Mouse (Mus musculus) Patski (cell line): ENCODE data around the gene Pnmt. TPM values are rescaled to one million over a fixed set of nuclear protein-coding genes. Genes with fewer than 3 reads are reported as not detected.

ENCODE experiments used
- ATAC-seq: fragments of 100-300 bp; one replicate; pipeline ENCODE4 v1.8.0; 2021
- CTCF ChIA-PET: fragments of 350-600 bp; sonication (Branson Sonifier 250); formaldehyde crosslinking; loops from one replicate; lab custom pipeline; 2022; ENCODE audit warnings: inconsistent platforms; lab: Charles Lee
- POLR2A ChIA-PET: fragments of 350-600 bp; sonication (Branson Sonifier 250); formaldehyde crosslinking; loops from one replicate; lab custom pipeline; 2022; ENCODE audit warnings: antibody characterized with exemption, inconsistent platforms; lab: Charles Lee
- DNase-seq: peaks from one replicate; pipeline ENCODE4 v3.0.0-alpha.2; 2011; ENCODE audit warnings: low read depth, low spot score
- H3K27me3 ChIP-seq: fragments of 371-371 bp; one replicate; pipeline ENCODE4 v1.5.1; 2021
- CTCF ChIP-seq: fragments of 100-300 bp; IDR thresholded peaks from one replicate; pipeline ENCODE4 v1.5.1; 2021
- in situ Hi-C: fragments of 300-500 bp; cut with MboI; formaldehyde crosslinking; loops from 3 replicates; pipeline ENCODE4 v1.11.1; 2018; ENCODE audit warnings: low pct_unique_long_range_greater_than_20kb, mixed read lengths
- polyA plus RNA-seq: library from polyadenylated mRNA; unstranded; gene quantifications from one replicate; pipeline ENCODE4 v1.2.3, GENCODE M21; 2021

The Pnmt gene
- polyA plus RNA-seq, 1 experiment from 2014 or later, result not detected

GRCm38 (mm10) chr11:98367863-98368186 is 18.4 kb upstream of the Pnmt start:
- DNase-seq, result no peak

GRCm38 (mm10) chr11:98369337-98369736 is 16.9 kb upstream of the Pnmt start:
- no peak for DNase-seq
- POLR2A ChIA-PET, result interaction anchor here (2.9 kb wide), 1 partner anchor 11 kb away, joined by 10 read pairs; the partner anchor contains the start of gene Stard3
- CTCF ChIA-PET, result interaction anchor here (1.4 to 7.5 kb wide), 2 partner anchors 20 to 26 kb away, joined by 7 to 73 read pairs; no protein-coding TSS in a partner anchor
- in situ Hi-C loops, result no loop called here
- no peaks in the 10 kb centered on the region for H3K27me3 ChIP-seq
- no peak for TF ChIP-seq CTCF
- no peak for ATAC-seq

More at GRCm38 (mm10) chr11:98367863-98368186, 18.4 kb upstream of the Pnmt start:
- in situ Hi-C loops, result no loop called here
- no peak for TF ChIP-seq CTCF
- ChIA-PET CTCF (interaction anchor here (0.8 to 4.3 kb wide), 5 partner anchors 9 to 25 kb away, joined by 3 to 25 read pairs (median 7); no protein-coding TSS in a partner anchor), POLR2A (interaction anchor here (0.5 to 2.9 kb wide), 2 partner anchors 9 to 560 kb away, joined by 4 to 10 read pairs; partner anchors contain the start of gene Stard3)
- no peak for ATAC-seq
- no peaks in the 10 kb centered on the region for H3K27me3 ChIP-seq

GRCm38 (mm10) chr11:98370588-98370987 is 15.7 kb upstream of the Pnmt start:
- in situ Hi-C loops, result no loop called here
- ChIA-PET POLR2A (no interaction called here), CTCF (interaction anchor here (3.4 to 7.5 kb wide), 2 partner anchors 8 to 27 kb away, joined by 29 to 73 read pairs; no protein-coding TSS in a partner anchor)
- TF ChIP-seq CTCF, result no peak
- no peaks in the 10 kb centered on the region for H3K27me3 ChIP-seq
- DNase-seq, result no peak
- ATAC-seq, result no peak

GRCm38 (mm10) chr11:98371556-98372240 is 14.6 kb upstream of the Pnmt start:
- H3K27me3 ChIP-seq, result no peaks in the 10 kb centered on the region
- no peak for TF ChIP-seq CTCF
- in situ Hi-C loops, result no loop called here
- ChIA-PET POLR2A (no interaction called here), CTCF (interaction anchor here (0.9 to 7.5 kb wide), 11 partner anchors 9 to 104 kb away, joined by 3 to 73 read pairs (median 5); partner anchors contain the start of genes Erbb2, Stard3 and Tcap)
- DNase-seq (no peak), ATAC-seq (no peak)

GRCm38 (mm10) chr11:98372406-98372805 is 13.8 kb upstream of the Pnmt start:
- CTCF ChIA-PET, result interaction anchor here (0.7 to 7.5 kb wide), 12 partner anchors 8 to 105 kb away, joined by 3 to 73 read pairs (median 4); partner anchors contain the start of genes Erbb2, Stard3 and Tcap
- in situ Hi-C loops, result no loop called here
- no peak for TF ChIP-seq CTCF
- no peaks in the 10 kb centered on the region for H3K27me3 ChIP-seq
- DNase-seq, result no peak
- POLR2A ChIA-PET, result interaction anchor here (0.5 to 1.0 kb wide), 2 partner anchors 14 to 16 kb away, joined by 3 read pairs; partner anchors contain the start of gene Stard3
- peak; percentile 20 for ATAC-seq

GRCm38 (mm10) chr11:98373244-98373643 is 13.0 kb upstream of the Pnmt start:
- CTCF ChIA-PET, result interaction anchor here (1.1 to 7.5 kb wide), 9 partner anchors 10 to 34 kb away, joined by 3 to 73 read pairs (median 8); partner anchors contain the start of gene Tcap

GRCm38 (mm10) chr11:98374266-98374665 is 12.0 kb upstream of the Pnmt start:
- TF ChIP-seq CTCF, result no peak
- ATAC-seq (no peak), DNase-seq (no peak)
- POLR2A ChIA-PET, result interaction anchor here (0.6 to 1.7 kb wide), 2 partner anchors 10 to 19 kb away, joined by 3 to 4 read pairs; no protein-coding TSS in a partner anchor
- CTCF ChIA-PET, result interaction anchor here (0.7 to 7.5 kb wide), 3 partner anchors 13 to 35 kb away, joined by 3 to 73 read pairs (median 3); no protein-coding TSS in a partner anchor
- in situ Hi-C loops, result no loop called here
- no peaks in the 10 kb centered on the region for H3K27me3 ChIP-seq

More at GRCm38 (mm10) chr11:98373244-98373643, 13.0 kb upstream of the Pnmt start:
- ATAC-seq, result no peak
- H3K27me3 ChIP-seq, result no peaks in the 10 kb centered on the region
- no peak for DNase-seq
- no peak for TF ChIP-seq CTCF
- POLR2A ChIA-PET, result interaction anchor here (0.8 to 1.7 kb wide), 4 partner anchors 9 to 41 kb away, joined by 3 to 4 read pairs (median 3); partner anchors contain the start of gene Stard3
- in situ Hi-C loops, result no loop called here

- no peak for ATAC-seq
- TF ChIP-seq CTCF, result no peak
- DNase-seq, result no peak
- ChIA-PET CTCF (interaction anchor here (1.0 to 2.4 kb wide), 3 partner anchors 10 to 34 kb away, joined by 3 to 10 read pairs (median 5); no protein-coding TSS in a partner anchor), POLR2A (no interaction called here)
- in situ Hi-C loops, result no loop called here
- no peaks in the 10 kb centered on the region for H3K27me3 ChIP-seq
Measured at GRCm38 (mm10) chr11:98376756-98377155, 9.5 kb upstream of the Pnmt start.

- TF ChIP-seq CTCF, result no peak
- in situ Hi-C loops, result no loop called here
- DNase-seq (no peak), ATAC-seq (no peak)
- no peaks in the 10 kb centered on the region for H3K27me3 ChIP-seq
- CTCF ChIA-PET, result interaction anchor here (1.0 to 2.4 kb wide), 3 partner anchors 11 to 35 kb away, joined by 3 to 10 read pairs (median 7); no protein-coding TSS in a partner anchor
- POLR2A ChIA-PET, result no interaction called here
Measured at GRCm38 (mm10) chr11:98377787-98378186, 8.5 kb upstream of the Pnmt start.

- ChIA-PET CTCF (interaction anchor here (1.5 kb wide), 1 partner anchor 10 kb away, joined by 5 read pairs; no protein-coding TSS in a partner anchor), POLR2A (interaction anchor here (1.9 kb wide), 1 partner anchor 13 kb away, joined by 4 read pairs; no protein-coding TSS in a partner anchor)
- no peak for ATAC-seq
Measured at GRCm38 (mm10) chr11:98379379-98379778, 6.9 kb upstream of the Pnmt start.

More at GRCm38 (mm10) chr11:98379379-98379778, 6.9 kb upstream of the Pnmt start:
- in situ Hi-C loops, result no loop called here
- no peak for TF ChIP-seq CTCF
- DNase-seq, result no peak
- H3K27me3 ChIP-seq, result no peaks in the 10 kb centered on the region
